In the genomic region with DNA sequence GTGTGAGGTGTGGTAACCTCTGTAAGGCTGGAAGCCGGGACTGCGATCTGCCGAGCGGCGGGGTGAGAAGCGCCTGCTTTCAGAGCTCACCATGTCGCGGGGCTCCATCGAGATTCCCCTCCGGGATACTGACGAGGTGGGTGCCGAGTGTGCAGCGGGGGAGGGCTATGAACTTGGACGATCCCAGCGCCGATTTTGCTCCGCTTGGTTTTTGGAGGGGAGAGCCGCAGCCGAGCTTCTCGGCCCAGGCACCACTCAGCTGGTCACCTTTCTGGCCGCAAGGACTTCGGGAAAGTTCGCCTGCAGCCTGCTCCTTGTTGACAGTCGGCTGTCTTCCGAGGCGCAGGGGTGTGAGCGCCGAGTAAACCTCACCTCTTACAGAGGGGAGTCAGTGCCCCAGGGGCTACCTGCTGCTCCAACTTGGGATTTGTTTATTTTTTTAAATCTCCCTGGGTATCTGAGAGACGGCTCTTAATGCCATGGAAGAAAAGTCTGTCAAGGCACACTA, we compare ENCODE assay signal across 8 mouse cellular contexts. TPM values are rescaled to one million over a fixed set of nuclear protein-coding genes. Genes with fewer than 3 reads are reported as not detected.
DNase-seq lines count a peak whose midpoint lies in the region; ATAC-seq and TF ChIP-seq lines count a peak whose summit lies in the region.

No protein-coding gene starts in this region.

- no peaks in the 10 kb centered on the region for H3K9me3 ChIP-seq in embryonic facial prominence, embryonic 14.5 days (ENCODE audit: control insufficient read depth, low read length)
- no peaks in the 10 kb centered on the region for H3K9me3 ChIP-seq in intestine, postnatal 0 days (ENCODE audit: control insufficient read depth)
- H3K9me3 ChIP-seq in midbrain, embryonic 14.5 days (ENCODE audit: control insufficient read depth, low read length) = no peaks in the 10 kb centered on the region

- intact Hi-C loops in left cerebral cortex, adult 2 months (cut with DNase I) = loop anchor here (5.0 kb wide), 1 partner anchor 53 kb away; a partner anchor contains a TSS
- intact Hi-C loops in left cerebral cortex, postnatal 10 days (cut with DNase I) = no loop called here

- ATAC-seq in embryonic facial prominence, embryonic 14.5 days (ENCODE audit: low read depth) = peak; percentile 34; the same call in 1 of the 2 replicates
- peak; percentile 46 for ATAC-seq in intestine, postnatal 0 days
- ATAC-seq in midbrain, embryonic 14.5 days (ENCODE audit: low FRiP score, low TSS enrichment) = peak; percentile 19; the same call in 1 of the 2 replicates

- H3K36me3 ChIP-seq in embryonic facial prominence, embryonic 14.5 days (ENCODE audit: control insufficient read depth, insufficient read depth, low read length) = peaks cover 34% of the 10 kb centered on the region
- H3K36me3 ChIP-seq in intestine, postnatal 0 days (ENCODE audit: control insufficient read depth, insufficient read depth) = peaks cover 8% of the 10 kb centered on the region
- peaks cover 23% of the 10 kb centered on the region for H3K36me3 ChIP-seq in midbrain, embryonic 14.5 days (ENCODE audit: control insufficient read depth, insufficient read depth, low read length)

- no peaks in the 10 kb centered on the region for H3K27me3 ChIP-seq in embryonic facial prominence, embryonic 14.5 days (replicated peaks; ENCODE audit: control insufficient read depth, insufficient read depth, low read length)
- no peaks in the 10 kb centered on the region for H3K27me3 ChIP-seq in intestine, postnatal 0 days (replicated peaks; ENCODE audit: control insufficient read depth, insufficient read depth, low read length)
- no peaks in the 10 kb centered on the region for H3K27me3 ChIP-seq in midbrain, embryonic 14.5 days (ENCODE audit: control insufficient read depth, insufficient read depth, low read length)

- H3K4me3 ChIP-seq in left cerebral cortex, adult 2 months = peak overlapping the region; percentile 97
- H3K4me3 ChIP-seq in embryonic facial prominence, embryonic 14.5 days (ENCODE audit: low read depth, low read length) = peak overlapping the region; percentile 73
- peak overlapping the region; percentile 80 for H3K4me3 ChIP-seq in intestine, postnatal 0 days (ENCODE audit: low read depth, low read length)
- H3K4me3 ChIP-seq in midbrain, embryonic 14.5 days (replicated peaks; ENCODE audit: low read depth, low read length) = peak overlapping the region; percentile 96

- no peak for DNase-seq in left cerebral cortex, adult 2 months (ENCODE audit: extremely low spot score in 1 of 2, low spot score in 2 of 2)
- no peak for DNase-seq in left cerebral cortex, postnatal 10 days (ENCODE audit: extremely low spot score in 1 of 2, low spot score in 2 of 2)
- DNase-seq in embryonic facial prominence, embryonic 14.5 days (ENCODE audit: low spot score) = peak; percentile 55
- DNase-seq in midbrain, embryonic 14.5 days = no peak
- DNase-seq in gastrocnemius, adult 18-20 months (ENCODE audit: low spot score) = no peak
- DNase-seq in urinary bladder, postnatal 25 days (ENCODE audit: low spot score) = no peak
- no peak for DNase-seq in gastrocnemius, adult 8-10 months (ENCODE audit: low spot score in 2 of 2)

- peak overlapping the region; percentile 68 for H3K4me2 ChIP-seq in embryonic facial prominence, embryonic 14.5 days (ENCODE audit: low read depth, low read length)
- H3K4me2 ChIP-seq in intestine, postnatal 0 days (replicated peaks; ENCODE audit: low read depth) = peak overlapping the region; percentile 81
- H3K4me2 ChIP-seq in midbrain, embryonic 14.5 days (ENCODE audit: low read length) = peak overlapping the region; percentile 79

- peak overlapping the region; percentile 96 for H3K27ac ChIP-seq in left cerebral cortex, adult 2 months
- H3K27ac ChIP-seq in embryonic facial prominence, embryonic 14.5 days (replicated peaks; ENCODE audit: low read depth, low read length) = peak overlapping the region; percentile 87
- peak overlapping the region; percentile 85 for H3K27ac ChIP-seq in intestine, postnatal 0 days (ENCODE audit: low read depth, low read length)
- peak overlapping the region; percentile 94 for H3K27ac ChIP-seq in midbrain, embryonic 14.5 days (replicated peaks; ENCODE audit: low read depth, low read length)

- peaks cover 7% of the 10 kb centered on the region for H3K4me1 ChIP-seq in embryonic facial prominence, embryonic 14.5 days (ENCODE audit: control insufficient read depth, insufficient read depth, low read length)
- peaks cover 5% of the 10 kb centered on the region; the same call in 1 of the 2 replicates for H3K4me1 ChIP-seq in intestine, postnatal 0 days (replicated peaks; ENCODE audit: control insufficient read depth, insufficient read depth, low read length)
- H3K4me1 ChIP-seq in midbrain, embryonic 14.5 days (ENCODE audit: control insufficient read depth, insufficient read depth, low read length) = peaks cover 11% of the 10 kb centered on the region

- no peak for TF ChIP-seq CTCF in left cerebral cortex, adult 2 months (IDR thresholded peaks at IDR 0.05)
- TF ChIP-seq CTCF in intestine, postnatal 0 days (IDR thresholded peaks at IDR 0.05; ENCODE audit: low read depth) = no peak

- under 1% methylated on average over 17 of the region's 29 CpGs for WGBS in embryonic facial prominence, embryonic 14.5 days
- WGBS in intestine, postnatal 0 days = under 1% methylated on average over 29 of the region's 29 CpGs
- under 1% methylated on average over 29 of the region's 29 CpGs for WGBS in midbrain, embryonic 14.5 days

- peak overlapping the region; percentile 76 for H3K9ac ChIP-seq in embryonic facial prominence, embryonic 14.5 days (ENCODE audit: low read depth, low read length)
- peak overlapping the region; percentile 69 for H3K9ac ChIP-seq in intestine, postnatal 0 days (ENCODE audit: low read depth, low read length)
- H3K9ac ChIP-seq in midbrain, embryonic 14.5 days (replicated peaks; ENCODE audit: low read length) = peak overlapping the region; percentile 76

RNA-seq across cellular contexts. Expression of a gene that starts 0.3 kb away (rescaled TPM):
- total RNA-seq in left cerebral cortex, adult 2 months (2021) = 10 to 100 TPM; 40.7 to 44.8 TPM
- total RNA-seq in left cerebral cortex, postnatal 10 days (2021) = 10 to 100 TPM; 48.2 to 58.8 TPM
- 59.4 and 62.7 TPM in 2 replicates for polyA plus RNA-seq in embryonic facial prominence, embryonic 14.5 days (2014; fragmentation: Nextera tagmentation; extraction: Ambion mirVana)
- 23.2 and 30.8 TPM in 2 replicates for polyA plus RNA-seq in intestine, postnatal 0 days (2015; fragmentation: Nextera tagmentation; extraction: Ambion mirVana)
- polyA plus RNA-seq in midbrain, embryonic 14.5 days (2014; fragmentation: Nextera tagmentation; extraction: Ambion mirVana) = 59.4 and 90.4 TPM in 2 replicates
- total RNA-seq in gastrocnemius, adult 18-20 months (2021) = 10 to 100 TPM; 16.9 to 18.7 TPM
- total RNA-seq in gastrocnemius, adult 8-10 months (2022) = 10 to 100 TPM; 13.3 to 16.2 (median 14.9) TPM

RNA-seq across cellular contexts. Expression of a gene that starts 46.8 kb away (rescaled TPM):
- total RNA-seq in left cerebral cortex, adult 2 months (2021) = 1 to 10 TPM; 1.4 to 4.3 TPM
- total RNA-seq in left cerebral cortex, postnatal 10 days (2021) = 1 to 10 TPM; 1.4 to 1.5 TPM
- 1.8 and 3.0 TPM in 2 replicates for polyA plus RNA-seq in embryonic facial prominence, embryonic 14.5 days (2014; fragmentation: Nextera tagmentation; extraction: Ambion mirVana)
- 6.7 and 9.6 TPM in 2 replicates for polyA plus RNA-seq in intestine, postnatal 0 days (2015; fragmentation: Nextera tagmentation; extraction: Ambion mirVana)
- polyA plus RNA-seq in midbrain, embryonic 14.5 days (2014; fragmentation: Nextera tagmentation; extraction: Ambion mirVana) = 0.73 and 0.99 TPM in 2 replicates
- 1 to 10 TPM; 4.7 to 5.2 TPM for total RNA-seq in gastrocnemius, adult 18-20 months (2021)
- 1 to 10 TPM; 4.0 to 5.6 (median 4.2) TPM for total RNA-seq in gastrocnemius, adult 8-10 months (2022)

RNA-seq across cellular contexts. Expression of a gene that starts 53.7 kb away (rescaled TPM):
- 100 to 1,000 TPM; 624 to 655 TPM for total RNA-seq in left cerebral cortex, adult 2 months (2021)
- 100 to 1,000 TPM; 942 to 954 TPM for total RNA-seq in left cerebral cortex, postnatal 10 days (2021)
- polyA plus RNA-seq in embryonic facial prominence, embryonic 14.5 days (2014; fragmentation: Nextera tagmentation; extraction: Ambion mirVana) = 913 and 918 TPM in 2 replicates
- 326 and 352 TPM in 2 replicates for polyA plus RNA-seq in intestine, postnatal 0 days (2015; fragmentation: Nextera tagmentation; extraction: Ambion mirVana)
- polyA plus RNA-seq in midbrain, embryonic 14.5 days (2014; fragmentation: Nextera tagmentation; extraction: Ambion mirVana) = 906 and 1,582 TPM in 2 replicates
- 100 to 1,000 TPM; 747 to 765 TPM for total RNA-seq in gastrocnemius, adult 18-20 months (2021)
- total RNA-seq in gastrocnemius, adult 8-10 months (2022) = 100 to 1,000 TPM; 685 to 750 (median 713) TPM
